Mouse (Mus musculus): ENCODE measurements around the gene Sval3.
A peak's percentile ranks its signal among the peaks of the same experiment; 100 is the strongest.

Gene Sval3

DNA sequence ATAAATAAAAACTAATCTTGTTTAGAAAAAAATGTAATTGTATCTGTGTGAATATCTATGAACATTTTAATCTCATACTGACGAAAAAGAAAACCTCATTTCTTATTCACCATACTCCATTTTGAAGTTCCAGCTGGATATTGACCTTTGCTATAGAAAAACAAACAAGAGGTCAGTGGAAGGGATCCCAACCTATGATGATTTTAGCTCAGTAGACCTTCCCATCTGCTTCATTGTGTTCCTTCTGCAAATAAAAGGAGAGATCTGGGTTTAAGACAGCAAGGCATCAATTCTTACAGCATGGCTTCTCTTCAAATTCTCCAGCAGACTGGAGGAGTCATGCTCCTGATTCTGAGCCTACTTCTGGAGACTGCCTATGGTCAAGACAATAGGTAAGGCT, at the start of gene Sval3:
Gene Sval3 (plus strand): TSS at position 301 of the 400 bp plus-strand sequence.
- no peak for DNase-seq

GRCm38 (mm10) chr6:41951330-41951729, 16.6 kb upstream of the Sval3 start, which contains the start of gene Sval1:
Gene Sval1, plus strand, starts transcription at chr6:41951630.
- DNase-seq = peak; percentile 5

Measured in layer of hippocampus, adult 9-11 months (tissue).